Mouse (Mus musculus) gastrocnemius, postnatal 10 days (tissue): ENCODE data around the gene Gm28035. TPM values are rescaled to one million over a fixed set of nuclear protein-coding genes. Genes with fewer than 3 reads are reported as not detected.

Experiments
- DNase-seq: peaks from one replicate; pipeline ENCODE4 v3.0.0; 2021; ENCODE audit warnings: mixed read lengths
- total RNA-seq, 2 experiments: library from RNA; stranded (reverse); gene quantifications; 2 replicates each; pipeline ENCODE4 v1.2.3; 2021

Gm28035 gene
- total RNA-seq, 2 experiments from 2014 or later, result 0.42 to 0.86 TPM

DNA sequence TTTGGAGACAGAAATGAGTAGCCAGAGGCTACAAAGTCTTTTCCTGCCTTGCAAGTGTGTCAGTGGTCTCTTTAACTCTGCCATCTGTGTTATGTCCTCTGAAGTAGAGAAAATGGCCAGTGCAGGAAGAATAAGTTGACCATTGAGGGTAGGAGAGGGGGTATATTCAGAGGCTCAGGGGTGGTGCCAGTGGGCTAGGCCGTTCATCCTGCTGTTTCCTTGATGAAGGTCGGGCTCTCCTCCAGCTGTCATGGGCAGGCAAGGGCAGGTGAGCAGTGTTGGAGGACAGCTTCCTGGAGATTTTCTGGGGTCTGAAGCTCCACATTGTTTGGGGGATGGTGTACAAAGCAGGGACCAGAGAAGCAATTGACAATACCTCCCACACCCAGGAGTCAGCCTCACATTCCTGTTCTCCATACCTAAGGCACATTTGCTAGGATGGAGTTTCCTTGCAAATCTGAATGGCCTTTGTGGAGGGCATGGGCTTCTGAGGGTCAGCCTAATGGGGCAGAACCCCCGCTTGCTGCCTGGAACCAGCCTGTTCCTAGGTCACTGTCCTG, 1.4 kb upstream of the Gm28035 start:
- no peak for DNase-seq

DNA sequence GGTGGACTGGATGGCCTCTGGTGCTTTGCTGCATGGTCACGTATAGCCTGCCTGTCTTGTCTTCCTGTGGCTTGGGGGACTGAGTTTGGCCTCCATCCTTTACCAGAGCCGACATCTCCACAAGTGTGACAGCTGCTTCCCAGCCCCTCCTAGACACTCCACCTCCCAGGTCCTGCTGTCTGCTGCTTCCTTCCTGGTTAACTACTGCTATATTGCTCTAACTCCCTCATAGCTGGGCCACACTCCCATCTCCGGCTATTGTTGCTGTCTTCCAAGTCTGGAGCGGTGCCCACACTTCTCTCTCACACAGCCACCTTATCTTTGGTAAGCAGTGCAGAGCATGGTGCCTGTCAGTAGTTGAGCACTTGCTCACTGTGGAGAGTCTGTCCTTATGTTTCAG, 590 bp upstream of the Gm28035 start:
- DNase-seq, result no peak

DNA sequence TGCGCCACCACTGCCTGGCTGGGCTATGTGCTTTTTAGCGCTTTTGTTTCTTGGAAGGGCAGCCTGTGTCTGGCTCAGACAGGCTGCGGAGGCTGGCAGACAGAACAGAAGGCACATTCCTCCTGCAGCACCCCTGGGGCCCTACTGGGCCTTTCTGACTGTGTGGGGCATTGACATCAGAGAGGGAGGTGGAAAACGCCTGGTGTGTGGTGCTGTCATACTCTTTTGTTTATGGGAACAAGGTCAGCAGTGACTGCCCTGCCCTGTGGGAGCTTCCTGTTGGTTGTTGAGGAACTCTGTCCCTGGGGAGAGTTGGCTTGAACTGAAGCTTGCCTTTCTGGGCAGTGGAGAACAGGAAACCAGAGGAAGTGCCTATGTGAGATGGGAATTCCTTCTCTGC, 2.1 kb downstream of the Gm28035 start:
- no peak for DNase-seq

DNA sequence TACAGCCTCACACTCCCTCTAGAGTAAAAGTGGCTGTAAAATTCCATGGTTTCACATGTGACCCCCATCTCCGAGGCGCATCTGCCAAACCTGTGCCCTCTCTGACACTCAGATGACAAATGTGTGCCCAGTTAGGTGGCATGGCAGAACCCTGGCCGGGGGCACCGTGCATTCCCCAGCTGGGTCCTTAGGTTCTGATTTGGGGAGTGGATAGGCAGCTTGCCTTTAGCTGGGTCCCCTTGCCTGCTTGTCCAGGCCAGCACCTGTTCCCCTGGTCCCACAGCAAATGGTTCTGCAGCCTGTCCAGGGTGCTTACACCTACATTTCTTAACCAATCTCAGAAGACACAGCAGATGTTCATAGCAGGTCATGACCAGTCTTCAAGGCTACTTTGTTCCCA, 3.0 kb downstream of the Gm28035 start:
- DNase-seq, result no peak

DNA sequence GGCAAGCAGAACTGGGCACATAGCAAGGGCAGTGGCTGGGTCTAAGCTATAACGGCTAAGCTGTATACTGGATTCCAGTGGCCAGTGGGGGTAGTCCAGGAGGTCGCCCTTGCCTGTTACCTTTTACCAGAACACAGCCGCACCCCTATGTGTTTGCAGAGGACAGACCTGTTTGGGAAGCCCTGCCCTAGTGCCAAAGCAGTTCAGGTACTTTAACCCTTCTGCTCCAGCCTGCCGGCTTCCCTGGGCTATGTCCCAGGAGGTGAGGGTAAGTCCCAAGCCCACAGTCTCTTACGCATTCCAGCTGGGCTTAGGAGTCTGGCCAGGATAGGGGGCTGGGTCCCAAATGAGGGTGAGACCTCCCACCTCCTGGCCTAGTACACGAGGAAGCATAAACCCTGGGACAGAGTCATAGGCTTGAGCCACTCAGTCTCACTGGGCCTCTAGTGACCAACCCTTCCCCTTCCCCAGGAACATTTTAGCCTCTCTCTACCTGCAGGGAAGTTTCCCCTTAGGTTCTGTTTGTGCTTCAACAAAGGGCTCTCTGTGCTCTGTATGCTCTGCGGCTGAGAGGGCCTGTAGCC, 4.3 kb downstream of the Gm28035 start:
- DNase-seq, result no peak

DNA sequence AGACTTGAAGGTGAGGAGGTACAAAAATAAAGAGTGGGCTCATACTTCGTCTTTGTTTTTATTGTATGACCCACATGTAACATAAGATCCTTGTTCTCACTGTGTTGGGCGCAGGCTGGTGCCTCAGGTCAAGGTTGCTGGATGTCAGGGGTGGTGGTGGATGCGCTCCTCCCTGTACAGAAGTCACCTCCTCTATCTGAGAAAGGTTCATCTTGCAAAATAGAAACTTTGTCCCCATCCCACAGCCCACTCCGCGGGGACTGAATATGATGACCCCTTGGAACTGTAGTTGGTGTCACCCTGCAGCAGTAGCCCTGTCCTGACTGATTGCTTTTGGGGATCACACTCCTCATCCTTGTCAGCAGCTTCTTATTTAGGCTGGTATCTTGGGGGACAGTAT, 6.7 kb downstream of the Gm28035 start:
- no peak for DNase-seq

DNA sequence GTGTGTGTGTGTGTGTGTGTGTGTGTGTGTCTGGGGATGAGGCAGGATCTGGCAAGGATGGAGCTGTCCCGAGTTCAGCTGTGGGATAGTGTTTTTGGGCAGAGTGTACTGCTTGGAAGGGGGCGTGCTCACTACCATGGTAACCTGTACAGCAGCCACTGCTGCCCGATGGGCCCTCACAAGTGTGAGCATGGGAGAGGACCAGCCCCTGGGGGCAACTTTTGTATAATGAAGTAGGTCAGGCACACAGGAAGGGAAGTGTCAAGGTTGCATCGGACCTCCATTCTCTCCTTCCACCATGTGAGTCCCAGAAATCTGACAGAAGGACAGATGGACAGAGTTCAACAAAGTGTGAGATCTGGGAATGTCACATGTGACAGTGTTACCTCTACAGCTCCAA, 7.3 kb downstream of the Gm28035 start:
- no peak for DNase-seq

DNA sequence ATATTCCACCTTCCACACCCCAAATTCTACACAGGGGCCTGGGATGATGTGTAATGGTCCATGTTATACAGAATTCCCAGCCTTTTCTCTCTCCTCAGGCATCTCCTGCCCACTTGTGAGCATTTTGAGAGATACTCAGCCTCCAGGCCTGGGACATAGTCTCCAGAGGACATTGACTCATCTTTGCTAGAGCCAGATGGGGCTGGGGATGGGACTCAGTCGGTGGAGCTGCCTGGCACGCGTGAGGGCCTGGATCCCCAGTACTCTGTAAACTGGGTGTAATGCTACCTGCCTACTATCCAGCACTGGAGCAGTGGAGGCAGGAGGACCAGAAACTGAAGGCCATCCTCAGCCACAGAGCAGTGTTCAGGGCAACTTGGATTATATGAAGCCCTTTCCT, 8.8 kb downstream of the Gm28035 start:
- no peak for DNase-seq

DNA sequence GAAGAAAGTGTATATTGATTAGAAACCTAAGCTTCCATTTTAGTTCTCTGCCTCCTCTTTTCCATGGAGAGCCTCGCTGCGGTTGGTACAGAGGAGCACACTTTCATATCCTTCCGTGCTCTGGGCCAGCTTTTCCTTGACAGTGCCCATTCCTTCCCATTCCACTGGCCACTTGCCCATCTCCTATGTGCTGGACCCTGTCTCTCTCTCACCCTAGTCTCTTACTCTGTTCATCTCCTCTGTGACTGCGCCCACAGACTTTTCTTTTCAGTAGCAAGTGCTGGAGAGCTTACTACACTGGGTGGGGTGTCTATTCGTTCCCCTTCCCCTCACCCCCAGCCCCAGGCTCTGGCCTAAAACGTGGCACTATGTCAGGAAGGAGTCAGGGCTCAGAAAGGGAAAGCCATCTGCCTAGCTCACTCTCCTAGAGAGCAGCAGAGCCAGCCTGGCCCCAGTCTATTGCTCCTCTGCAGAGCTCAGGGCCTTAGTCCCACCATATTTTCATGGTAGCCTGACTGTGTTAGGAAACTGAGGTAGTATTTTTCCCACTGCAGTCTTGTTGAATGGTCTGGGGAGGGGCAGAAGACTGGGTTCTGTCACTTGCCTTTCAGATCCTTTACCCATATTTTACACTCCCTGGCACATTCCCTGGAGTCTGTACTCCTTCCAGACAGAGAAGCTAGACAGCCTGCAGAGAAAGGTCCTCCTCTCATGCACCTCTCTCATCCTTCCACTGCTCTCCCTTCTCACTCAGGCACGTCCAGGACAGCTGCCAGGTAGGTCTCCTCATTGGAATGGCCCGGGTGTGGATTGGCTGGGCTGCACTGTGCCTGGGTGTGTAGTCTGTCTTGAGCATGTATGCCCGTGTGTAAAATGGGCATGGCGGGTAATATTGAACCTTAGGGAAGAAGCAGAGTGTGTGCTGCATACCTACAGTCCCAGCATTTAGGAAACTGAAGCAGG, 10.1 kb downstream of the Gm28035 start:
- no peak for DNase-seq

DNA sequence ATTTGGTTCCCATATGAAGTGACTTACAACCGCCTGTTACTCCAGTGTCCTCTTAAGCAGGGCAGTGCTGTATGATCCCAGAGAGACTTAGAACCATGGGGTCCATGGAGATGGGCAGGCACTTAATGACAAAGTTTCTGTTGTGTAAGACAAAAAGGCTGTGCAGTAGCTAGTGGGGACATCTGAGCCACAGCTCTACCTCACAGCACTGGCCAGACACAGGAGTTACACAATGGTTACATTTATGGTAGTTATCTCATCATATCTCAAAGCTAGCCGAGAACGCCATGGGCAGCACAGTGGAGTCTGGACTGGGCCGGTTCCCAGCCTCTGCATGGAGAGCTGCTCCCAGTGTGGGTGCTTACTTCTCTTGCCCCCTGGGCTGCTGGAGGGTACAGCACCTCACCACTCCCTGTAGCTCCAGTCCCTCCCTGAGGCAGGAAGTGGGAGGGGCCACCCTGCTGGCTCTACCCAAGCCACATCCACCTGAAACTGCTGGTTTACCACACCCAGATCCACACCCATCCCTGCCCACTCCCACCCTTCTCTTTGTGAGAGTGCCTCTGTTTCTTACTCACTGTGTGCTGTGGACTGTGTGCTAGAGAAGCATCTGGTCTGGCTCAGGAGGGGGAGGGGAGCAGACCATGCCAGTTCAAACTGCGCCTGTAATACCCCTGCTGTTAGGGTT, 11.2 kb downstream of the Gm28035 start:
- DNase-seq, result no peak

DNA sequence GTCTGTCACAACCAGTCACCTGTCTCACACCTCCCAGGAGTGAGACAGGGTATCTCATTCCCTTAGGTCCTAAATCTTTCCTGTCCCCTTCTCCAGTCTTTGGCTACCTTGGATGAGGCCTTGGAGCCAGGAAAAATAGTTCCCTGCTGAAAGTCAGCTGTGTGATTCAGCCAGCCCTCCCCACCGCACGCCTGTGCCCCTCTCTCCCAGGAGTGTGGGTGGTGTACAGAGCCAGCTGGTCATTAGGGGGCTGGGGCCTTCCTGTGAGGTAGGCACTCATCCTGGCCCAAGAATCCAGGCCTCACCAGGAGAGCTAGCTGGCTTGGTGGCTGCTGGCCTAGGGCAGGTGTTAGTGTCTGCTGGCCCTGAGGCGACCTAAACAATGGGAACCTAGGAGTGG, 12.2 kb downstream of the Gm28035 start:
- no peak for DNase-seq

DNA sequence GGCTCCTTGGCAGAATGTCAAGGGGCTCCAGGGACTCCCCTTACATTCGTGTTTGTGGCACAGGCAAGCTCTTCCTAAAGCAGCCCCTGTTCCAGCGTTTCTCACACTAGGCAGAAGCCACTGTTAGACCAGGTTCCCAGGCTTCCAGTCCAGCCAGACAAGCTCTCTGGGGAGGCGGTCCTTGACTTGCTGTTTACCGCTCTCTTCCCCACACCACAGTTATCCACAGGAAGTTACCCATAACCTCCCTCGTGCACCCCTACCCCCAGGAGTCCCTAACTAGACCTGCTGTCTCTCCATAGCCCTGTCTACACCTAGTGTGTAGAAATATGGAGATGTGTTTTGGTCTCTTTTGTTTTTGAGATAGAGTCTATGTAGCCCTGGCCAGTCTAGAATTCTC, 13.4 kb downstream of the Gm28035 start:
- DNase-seq, result no peak

DNA sequence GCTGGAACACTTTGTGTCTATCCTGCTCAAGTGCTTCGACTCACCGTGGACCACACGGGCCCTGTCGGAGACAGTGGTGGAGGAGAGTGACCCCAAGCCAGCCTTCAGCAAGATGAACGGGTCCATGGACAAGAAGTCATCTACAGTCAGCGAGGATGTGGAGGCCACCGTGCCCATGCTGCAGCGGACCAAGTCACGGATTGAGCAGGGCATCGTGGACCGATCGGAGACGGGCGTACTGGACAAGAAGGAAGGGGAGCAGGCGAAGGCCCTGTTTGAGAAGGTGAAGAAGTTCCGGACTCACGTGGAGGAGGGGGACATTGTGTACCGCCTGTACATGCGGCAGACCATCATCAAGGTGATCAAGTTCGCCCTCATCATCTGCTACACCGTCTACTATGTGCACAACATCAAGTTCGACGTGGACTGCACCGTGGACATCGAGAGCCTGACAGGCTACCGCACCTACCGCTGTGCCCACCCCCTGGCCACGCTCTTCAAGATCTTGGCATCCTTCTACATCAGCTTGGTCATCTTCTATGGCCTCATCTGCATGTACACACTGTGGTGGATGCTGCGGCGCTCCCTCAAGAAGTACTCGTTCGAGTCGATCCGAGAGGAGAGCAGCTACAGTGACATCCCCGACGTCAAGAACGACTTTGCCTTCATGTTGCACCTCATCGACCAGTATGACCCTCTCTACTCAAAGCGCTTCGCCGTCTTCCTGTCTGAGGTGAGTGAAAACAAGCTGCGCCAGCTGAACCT, 15.4 kb downstream of the Gm28035 start:
- no peak for DNase-seq

DNA sequence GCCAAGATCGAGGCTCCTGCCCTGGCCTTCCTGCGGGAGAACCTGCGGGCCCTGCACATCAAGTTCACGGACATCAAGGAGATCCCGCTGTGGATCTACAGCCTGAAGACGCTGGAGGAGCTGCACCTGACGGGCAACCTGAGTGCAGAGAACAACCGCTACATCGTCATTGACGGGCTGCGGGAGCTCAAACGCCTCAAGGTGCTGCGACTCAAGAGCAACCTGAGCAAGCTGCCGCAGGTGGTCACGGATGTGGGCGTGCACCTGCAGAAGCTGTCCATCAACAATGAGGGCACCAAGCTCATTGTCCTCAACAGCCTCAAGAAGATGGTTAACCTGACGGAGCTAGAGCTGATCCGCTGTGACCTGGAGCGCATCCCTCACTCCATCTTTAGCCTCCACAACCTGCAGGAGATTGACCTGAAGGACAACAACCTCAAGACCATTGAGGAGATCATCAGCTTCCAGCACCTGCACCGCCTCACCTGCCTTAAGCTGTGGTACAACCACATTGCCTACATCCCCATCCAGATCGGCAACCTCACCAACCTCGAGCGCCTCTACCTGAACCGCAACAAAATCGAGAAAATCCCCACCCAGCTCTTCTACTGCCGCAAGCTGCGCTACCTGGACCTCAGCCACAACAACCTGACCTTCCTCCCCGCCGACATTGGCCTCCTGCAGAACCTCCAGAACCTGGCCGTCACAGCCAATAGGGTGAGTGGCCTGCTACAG, 16.4 kb downstream of the Gm28035 start:
- no peak for DNase-seq

DNA sequence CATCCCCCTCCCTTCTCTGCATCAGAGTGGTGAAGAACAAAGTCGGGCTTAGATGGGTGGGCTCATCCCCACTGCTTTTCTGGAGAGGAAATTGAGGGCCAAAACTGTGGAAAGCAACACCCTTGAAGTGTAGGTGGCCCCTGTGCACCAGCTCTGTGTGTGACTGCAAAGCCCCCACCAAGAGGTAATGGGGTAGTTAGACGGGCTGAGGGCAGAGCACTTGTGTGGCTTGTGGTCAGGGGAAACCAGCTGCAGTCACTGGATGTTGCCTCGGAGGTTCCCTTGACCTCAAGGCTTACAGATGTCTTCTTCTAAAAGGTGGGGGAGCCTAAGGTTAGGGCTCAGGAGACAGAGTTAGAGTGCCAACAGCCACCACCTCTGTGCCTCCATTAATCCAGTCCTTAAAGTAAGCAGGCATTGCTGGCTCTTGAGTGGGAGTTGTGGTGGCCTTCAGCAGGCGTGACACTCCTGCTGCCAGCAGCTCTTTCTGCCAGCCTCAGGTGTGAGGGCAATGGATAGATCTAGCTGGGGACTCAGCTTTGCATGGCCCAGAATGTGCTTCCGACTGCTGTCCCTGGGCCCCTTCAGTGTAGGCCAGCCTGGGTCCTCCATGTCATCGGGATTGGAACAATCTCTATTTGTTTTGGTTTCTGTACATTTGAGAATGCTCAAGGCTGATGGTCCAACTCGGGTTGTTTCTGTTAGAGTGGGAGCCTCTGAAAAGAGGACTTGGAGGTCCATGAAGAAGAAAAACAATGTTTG, 17.5 kb downstream of the Gm28035 start:
- DNase-seq, result no peak

DNA sequence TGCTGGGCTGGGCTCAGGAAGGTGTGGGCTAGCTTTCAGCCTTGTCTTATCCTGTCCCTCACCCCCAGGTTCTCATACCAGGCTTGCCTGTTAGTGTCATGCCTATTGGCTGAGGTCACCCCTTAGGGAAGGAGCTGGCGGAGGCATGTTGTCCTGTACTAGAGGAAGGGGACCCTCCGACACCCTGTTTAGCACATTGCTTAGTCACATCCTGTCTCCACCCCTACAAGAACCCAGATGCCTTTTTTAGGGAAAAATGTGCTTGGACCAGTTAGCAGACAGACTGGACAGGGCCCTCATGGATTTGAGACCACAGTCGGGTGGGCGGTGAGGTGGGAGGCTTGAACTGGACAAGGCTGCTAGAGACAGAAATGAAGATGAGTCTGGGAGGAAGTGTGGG, 18.2 kb downstream of the Gm28035 start:
- no peak for DNase-seq

DNA sequence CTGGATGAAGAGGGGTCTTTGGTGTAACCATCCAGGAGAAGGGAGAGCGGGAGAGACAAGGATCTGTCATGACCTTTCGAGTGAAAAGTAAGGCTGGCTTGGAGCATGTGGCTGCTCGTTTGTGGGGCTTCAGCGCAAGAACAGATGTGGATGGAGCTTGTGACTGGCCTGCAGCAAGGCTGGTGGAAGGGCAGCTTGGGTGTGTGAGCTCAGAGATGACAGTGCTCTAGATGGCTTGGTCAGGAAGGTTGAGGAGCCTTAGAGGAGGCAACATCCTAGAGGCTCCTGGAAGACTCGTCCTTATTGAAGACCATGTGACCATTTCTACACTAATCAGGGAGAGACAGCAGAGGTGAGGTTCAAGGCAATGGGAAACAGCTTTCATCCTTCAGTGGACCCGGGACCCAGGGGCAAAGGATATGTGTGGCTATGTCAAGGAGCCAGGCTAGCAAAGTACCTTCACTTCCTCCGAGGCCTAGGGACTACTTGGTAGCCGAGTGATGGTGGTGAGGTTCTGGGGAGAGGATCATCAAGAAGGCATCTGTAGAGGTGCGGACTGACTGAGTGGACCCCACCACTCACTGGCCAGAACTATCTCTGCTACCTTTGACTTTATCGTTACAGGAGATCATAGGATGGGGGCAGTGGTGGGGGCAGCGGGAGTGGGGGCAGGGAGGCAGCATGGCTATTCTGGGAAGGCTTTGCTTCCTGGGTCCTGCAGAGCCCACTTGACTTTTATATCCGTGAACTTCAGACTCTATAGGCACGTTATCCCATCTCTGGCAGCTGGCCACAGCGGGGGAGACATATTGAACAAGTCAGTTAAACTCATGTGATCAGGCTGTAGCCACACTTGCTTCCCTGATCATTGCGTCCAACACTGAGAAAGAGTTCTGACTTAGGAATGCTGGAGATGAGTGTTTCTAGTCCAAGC, 19.0 kb downstream of the Gm28035 start:
- no peak for DNase-seq

DNA sequence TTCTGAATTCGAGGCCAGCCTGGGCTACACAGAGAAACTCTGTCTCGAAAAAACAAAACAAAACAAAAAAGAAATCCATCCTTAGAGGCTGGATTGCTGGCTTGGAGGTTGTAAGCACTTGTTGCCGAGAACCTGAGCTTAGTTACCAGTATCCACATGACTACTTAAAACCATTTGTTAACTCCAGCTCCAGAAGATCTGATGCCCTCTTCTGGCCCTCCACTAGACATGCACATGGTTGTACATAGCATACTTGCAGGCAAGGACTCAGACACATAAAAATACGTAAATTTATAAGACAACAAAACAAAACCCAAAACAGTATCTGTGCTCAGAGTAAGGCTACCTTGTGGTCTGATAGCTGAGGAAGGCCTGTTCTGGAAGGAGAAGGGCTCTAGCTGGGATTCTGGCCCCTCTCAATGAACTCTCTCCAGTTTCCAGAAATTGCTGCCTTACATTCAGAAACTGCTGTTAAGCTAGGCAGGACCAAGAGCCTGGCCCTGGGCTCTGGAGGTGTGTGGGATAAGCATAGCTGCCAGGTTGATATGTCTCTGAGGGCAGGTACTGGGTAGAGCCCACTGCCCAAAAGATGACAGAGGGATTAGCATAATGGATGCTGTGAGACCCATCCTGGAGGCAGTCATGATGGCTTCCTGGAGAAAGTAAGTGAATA, 20.8 kb downstream of the Gm28035 start:
- peak; percentile 2 for DNase-seq
